Mouse (Mus musculus): ENCODE results near the gene Tomm20. TPM values are rescaled to one million over a fixed set of nuclear protein-coding genes. Genes with fewer than 3 reads are reported as not detected.

The Tomm20 gene
- total and polyA plus RNA-seq, 3 experiments = 70.1 to 195 (median 96.2) TPM

DNA sequence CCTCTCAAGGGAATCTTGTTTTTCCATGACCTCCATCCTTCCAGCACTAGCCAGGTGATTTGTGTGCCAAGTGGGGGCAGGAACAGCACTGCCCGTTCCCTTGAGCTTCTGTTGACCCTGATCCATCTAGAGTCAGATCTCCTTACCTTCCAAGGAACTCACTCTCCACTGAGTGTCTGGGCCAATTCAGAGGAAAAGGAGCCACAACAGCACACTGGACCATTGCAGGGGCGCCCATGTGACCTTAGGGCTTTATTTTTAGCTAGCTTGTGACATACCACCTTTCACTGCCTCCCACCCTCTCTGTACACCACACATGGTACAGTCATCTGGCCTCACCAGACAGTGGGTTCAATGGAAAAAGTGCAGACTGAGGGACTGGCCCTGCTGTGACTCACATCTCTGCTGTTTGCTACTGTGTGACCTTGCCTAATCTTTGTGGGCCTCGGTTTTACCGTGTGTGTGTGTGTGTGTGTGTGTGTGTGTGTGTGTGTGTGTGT lies 64.0 kb downstream of the Tomm20 start:
- Histone ChIP-seq H3K4me1 (ENCODE audit: control insufficient read depth, insufficient read depth, low read length) (peaks cover 22% of the 10 kb centered on the region), H3K27me3 (ENCODE audit: control insufficient read depth, insufficient read depth, low read length) (no peaks in the 10 kb centered on the region), H3K27ac (no peak overlapping the region), H3K4me3 (no peak overlapping the region), H3K79me2 (replicated peaks; ENCODE audit: control insufficient read depth, insufficient read depth, low read length) (no peaks in the 10 kb centered on the region), H3K36me3 (ENCODE audit: control insufficient read depth, insufficient read depth, low read length) (no peaks in the 10 kb centered on the region), H3K9ac (ENCODE audit: low read depth, low read length) (no peak overlapping the region)
- TF ChIP-seq EP300 (IDR thresholded peaks at IDR 0.05; ENCODE audit: insufficient read depth, low read depth, low read length) (no peak), CTCF (IDR thresholded peaks at IDR 0.05) (no peak), POLR2A (IDR thresholded peaks at IDR 0.05; ENCODE audit: insufficient read depth, low read depth, low read length) (no peak)
- DNase-seq = no peak
- intact Hi-C loops (cut with DNase I) = loop anchor here (5.0 kb wide), 1 partner anchor 39 kb away; no protein-coding TSS in a partner anchor
- 39% methylated on average over 4 of the region's 4 CpGs for WGBS

Other genes with a start within 250 kb of the Tomm20 start
- 1 to 10 TPM; 2.8 to 4.1 TPM for gene Rbm34, start 25.2 kb upstream of the Tomm20 start, total RNA-seq (2021)
- 0.90 and 1.2 TPM in 2 replicates for gene Rbm34, start 25.2 kb upstream of the Tomm20 start, polyA plus RNA-seq (2012; rRNA removed)
- gene Pard3, start 118.0 kb upstream of the Tomm20 start, total RNA-seq (2021) = 10 to 100 TPM; 30.1 to 32.9 TPM
- 19.2 and 23.7 TPM in 2 replicates for gene Pard3, start 118.0 kb upstream of the Tomm20 start, polyA plus RNA-seq (2012; rRNA removed)